Mouse (Mus musculus) heart, postnatal 36 days (tissue): ENCODE measurements around the gene Gm3633. TPM values are rescaled to one million over a fixed set of nuclear protein-coding genes. Genes with fewer than 3 reads are reported as not detected.
"Not testable (repeated sequence)": the region's sequence is repeated elsewhere in the genome, so short reads cannot be mapped to it uniquely, and the experiment has no call there.

ENCODE experiments used
- DNase-seq, 2 experiments: peaks; one replicate each; pipeline ENCODE4 v3.0.0; 2021 to 2022
- intact Hi-C: fragments of 180-260 bp; cut with DNase I; formaldehyde crosslinking; loops from one replicate; pipeline ENCODE4 v1.15.1; 2025
- microRNA-seq, 2 experiments: library from miRNA; unstranded; fragments of <30 nt; microRNA quantifications; one replicate each; pipeline ENCODE4 v1.2.0; 2021; ENCODE audit warnings: borderline number of aligned reads in 2 of 2
- total RNA-seq, 2 experiments: library from RNA; stranded (reverse); gene quantifications; 2 replicates each; pipeline ENCODE4 v1.2.3; 2021

The Gm3633 gene
- total RNA-seq, result not detected

DNA sequence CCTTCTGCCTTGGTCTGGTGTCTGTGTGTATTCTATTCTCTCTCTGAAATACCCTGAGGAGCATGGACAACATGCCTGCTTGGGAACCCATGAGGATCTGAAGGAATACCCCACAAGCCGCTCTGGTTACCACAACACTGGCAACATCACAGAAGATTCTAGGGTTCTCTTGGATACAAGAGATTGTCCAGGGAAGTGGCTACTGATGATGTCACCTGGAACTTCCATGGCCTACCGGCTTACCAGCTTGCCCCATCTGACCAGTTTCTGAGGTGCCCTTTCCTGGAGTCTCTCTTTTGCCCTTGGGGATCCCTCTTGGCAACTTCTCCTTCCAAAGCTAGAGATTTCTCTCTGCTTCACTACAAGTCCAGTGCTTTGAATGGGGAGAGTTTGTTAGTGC, at the start of gene Gm3633:
Gene Gm3633, minus strand, starts transcription at position 101 of the 400 bp plus-strand sequence.
- intact Hi-C loops, result not testable (repeated sequence)

DNA sequence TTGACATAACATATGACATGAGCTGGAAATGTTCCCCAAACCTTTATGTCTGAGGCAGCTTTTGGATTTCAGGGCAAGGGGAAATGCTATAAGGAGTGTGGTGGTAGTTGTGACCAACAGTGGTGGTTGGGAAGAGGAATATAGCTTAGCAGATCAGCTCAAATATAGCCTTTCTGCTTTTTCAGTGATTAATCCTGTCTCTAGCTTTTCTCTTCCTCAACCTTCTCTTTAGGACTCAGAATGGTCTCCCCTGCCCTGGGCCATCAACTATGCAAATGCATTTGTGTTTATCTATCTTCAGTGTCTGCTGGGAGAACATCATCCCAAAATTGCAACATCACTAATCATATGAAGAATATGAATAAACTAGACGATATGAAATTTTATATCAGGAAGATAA, 13.9 kb upstream of the Gm3633 start, which contains the start of gene Gm10378:
Gene Gm10378, plus strand, starts transcription at position 301 of the 400 bp plus-strand sequence.
- intact Hi-C loops, DNase-seq: not testable (repeated sequence)

More for the DNA sequence above, at the start of gene Gm3633:
- not testable (repeated sequence) for DNase-seq

DNA sequence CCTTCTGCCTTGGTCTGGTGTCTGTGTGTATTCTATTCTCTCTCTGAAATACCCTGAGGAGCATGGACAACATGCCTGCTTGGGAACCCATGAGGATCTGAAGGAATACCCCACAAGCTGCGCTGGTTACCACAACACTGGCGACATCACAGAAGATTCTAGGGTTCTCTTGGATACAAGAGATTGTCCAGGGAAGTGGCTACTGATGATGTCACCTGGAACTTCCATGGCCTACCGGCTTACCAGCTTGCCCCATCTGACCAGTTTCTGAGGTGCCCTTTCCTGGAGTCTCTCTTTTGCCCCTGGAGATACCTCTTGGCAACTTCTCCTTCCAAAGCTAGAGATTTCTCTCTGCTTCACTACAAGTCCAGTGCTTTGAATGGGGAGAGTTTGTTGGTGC, 41.9 kb downstream of the Gm3633 start, which contains the start of gene Gm17124:
Gene Gm17124, minus strand, starts transcription at position 101 of the 400 bp plus-strand sequence.
- intact Hi-C loops, DNase-seq: not testable (repeated sequence)

Small RNA genes lying within 50 kb of the gene (microRNA-seq; reads per million reads assigned to microRNA genes)
- gene Gm23620 (0 reads per million in 2 experiments), gene Gm25228 (0 reads per million in 2 experiments)

Other genes starting within 250 kb of the Gm3633 start
- gene Gm8005, start 202.2 kb downstream of the Gm3633 start, total RNA-seq, result not detected
- not detected for gene Gm8011, start 178.0 kb downstream of the Gm3633 start, total RNA-seq
- gene Gm8020, start 139.6 kb downstream of the Gm3633 start, total RNA-seq, result not detected
- not detected for gene Gm8024, start 117.6 kb downstream of the Gm3633 start, total RNA-seq
- not detected for gene Gm17124, start 42.0 kb downstream of the Gm3633 start, total RNA-seq
- gene Gm10378, start 14.0 kb upstream of the Gm3633 start, total RNA-seq, result not detected
- not detected for gene Gm3015, start 126.9 kb upstream of the Gm3633 start, total RNA-seq
- not detected for gene Gm10377, start 156.1 kb upstream of the Gm3633 start, total RNA-seq
- gene Gm21977, start 211.6 kb upstream of the Gm3633 start, total RNA-seq, result not detected